Mouse (Mus musculus) cortical plate, adult 2 months (tissue): Measurements from ENCODE around the gene Dmrt2. TPM values are rescaled to one million over a fixed set of nuclear protein-coding genes. Genes with fewer than 3 reads are reported as not detected.

Experiments used
- H3K27ac ChIP-seq: fragments of 200-500 bp; 2 replicates; pipeline ENCODE4 v1.5.1; 2012; ENCODE audit warnings: low read length, control low read depth, inconsistent platforms; ENCODE audit not compliant: insufficient read depth
- H3K4me1 ChIP-seq: fragments of 200-500 bp; 2 replicates; pipeline ENCODE4 v1.6.1; 2011; ENCODE audit warnings: low read length; ENCODE audit not compliant: control insufficient read depth, insufficient read depth
- H3K4me3 ChIP-seq: fragments of 200-500 bp; 2 replicates; pipeline ENCODE4 v1.5.1; 2011; ENCODE audit warnings: mild to moderate bottlenecking, low read length, control low read depth; ENCODE audit not compliant: insufficient read depth
- CTCF ChIP-seq: fragments of 200-500 bp; IDR thresholded peaks from 2 replicates; pipeline ENCODE4 v1.5.1; 2011; ENCODE audit warnings: mild to moderate bottlenecking, control low read depth, low read length; ENCODE audit not compliant: insufficient read depth; ENCODE audit errors: extremely low read depth
- POLR2A ChIP-seq: fragments of 200-500 bp; IDR thresholded peaks from 2 replicates; pipeline ENCODE4 v1.6.1; 2011; ENCODE audit warnings: mild to moderate bottlenecking, low read length, control low read depth; ENCODE audit not compliant: insufficient read depth; ENCODE audit errors: extremely low read depth
- polyA plus RNA-seq: library from polyadenylated mRNA; depleted of rRNA; stranded (reverse); fragments of >200 nt; gene quantifications from 2 replicates; pipeline ENCODE4 v1.2.3, GENCODE M21; 2012; rRNA removed

Gene Dmrt2
- polyA plus RNA-seq = 1.4 and 1.5 TPM in 2 replicates

DNA sequence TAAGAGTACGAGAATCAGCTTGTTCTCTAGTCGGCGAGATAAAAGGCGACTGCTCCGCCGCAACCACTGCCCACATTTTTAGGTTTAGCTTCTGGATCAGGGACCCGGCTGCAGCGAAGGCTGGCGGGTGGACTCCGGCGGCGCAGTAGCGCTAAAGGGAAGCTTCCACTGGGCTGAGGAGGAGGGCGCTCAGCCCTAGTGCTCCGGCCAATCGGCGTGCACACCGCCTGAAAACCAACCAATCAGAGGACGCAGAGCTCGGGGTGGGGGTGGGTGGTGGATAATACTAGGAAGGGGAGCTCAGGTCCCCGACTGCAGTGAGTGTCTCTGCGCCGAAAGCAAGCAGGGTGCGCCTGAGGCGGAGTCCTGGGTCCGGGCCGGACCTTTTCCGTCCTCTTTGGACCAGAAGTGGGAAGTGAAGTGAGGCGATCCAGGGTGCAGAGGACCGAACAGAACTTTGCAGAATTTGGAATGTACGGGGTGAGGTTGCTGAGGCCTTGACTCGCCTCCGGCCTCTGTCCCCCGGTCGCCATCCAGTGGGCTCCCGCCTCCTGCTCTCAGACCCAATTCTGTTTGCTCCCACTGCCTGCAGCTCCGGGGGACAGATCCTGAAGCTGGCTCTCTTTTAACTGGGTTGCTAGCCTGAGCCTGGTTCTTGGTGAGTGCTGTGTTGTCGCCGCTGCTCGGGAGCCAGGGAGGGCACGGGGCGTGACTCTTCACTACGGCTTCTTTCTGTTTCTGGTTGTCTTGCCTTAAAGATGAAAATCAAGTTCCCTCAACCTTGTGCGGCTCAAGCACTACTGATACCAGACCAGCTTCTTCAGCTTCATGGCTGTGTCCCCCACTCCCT is at the start of gene Dmrt2:
Gene Dmrt2 (plus strand): TSS at position 311 of the 850 bp plus-strand sequence.
- Histone ChIP-seq H3K4me1 (no peaks in the 10 kb centered on the region), H3K27ac (no peak within 1 kb of the TSS), H3K4me3 (peak within 1 kb of the TSS; percentile 24; the same call in 1 of the 2 replicates)
- TF ChIP-seq CTCF = no peak

DNA sequence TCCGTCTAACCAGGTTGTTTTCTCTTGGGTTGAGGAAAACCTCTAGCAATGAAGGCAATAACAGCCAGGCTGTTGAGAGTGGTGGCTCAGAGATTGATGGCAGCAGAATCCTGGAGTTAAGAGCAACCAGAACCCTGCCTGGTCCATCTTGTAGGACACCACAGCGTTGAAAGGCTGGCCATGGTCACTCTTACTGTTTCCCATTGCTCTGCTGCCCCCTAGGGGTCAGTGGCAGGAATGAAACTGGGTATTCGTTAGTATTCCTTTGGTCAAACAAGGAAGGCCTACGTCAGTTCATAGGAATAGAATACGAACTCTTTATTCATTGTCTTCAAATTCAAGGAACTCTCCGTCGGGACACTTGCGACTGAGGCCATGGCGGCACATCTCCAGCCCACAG is 43.7 kb upstream of the Dmrt2 start:
- Histone ChIP-seq H3K27ac (no peak overlapping the region), H3K4me1 (no peaks in the 10 kb centered on the region), H3K4me3 (no peak overlapping the region)
- TF ChIP-seq POLR2A (no peak), CTCF (peak; percentile 89)

- no peaks in the 10 kb centered on the region for H3K4me1 ChIP-seq
- H3K4me3 ChIP-seq = no peak overlapping the region
- TF ChIP-seq CTCF (no peak), POLR2A (no peak)
Measured at GRCm38 (mm10) chr19:25635119-25635518, 37.1 kb upstream of the Dmrt2 start.

DNA sequence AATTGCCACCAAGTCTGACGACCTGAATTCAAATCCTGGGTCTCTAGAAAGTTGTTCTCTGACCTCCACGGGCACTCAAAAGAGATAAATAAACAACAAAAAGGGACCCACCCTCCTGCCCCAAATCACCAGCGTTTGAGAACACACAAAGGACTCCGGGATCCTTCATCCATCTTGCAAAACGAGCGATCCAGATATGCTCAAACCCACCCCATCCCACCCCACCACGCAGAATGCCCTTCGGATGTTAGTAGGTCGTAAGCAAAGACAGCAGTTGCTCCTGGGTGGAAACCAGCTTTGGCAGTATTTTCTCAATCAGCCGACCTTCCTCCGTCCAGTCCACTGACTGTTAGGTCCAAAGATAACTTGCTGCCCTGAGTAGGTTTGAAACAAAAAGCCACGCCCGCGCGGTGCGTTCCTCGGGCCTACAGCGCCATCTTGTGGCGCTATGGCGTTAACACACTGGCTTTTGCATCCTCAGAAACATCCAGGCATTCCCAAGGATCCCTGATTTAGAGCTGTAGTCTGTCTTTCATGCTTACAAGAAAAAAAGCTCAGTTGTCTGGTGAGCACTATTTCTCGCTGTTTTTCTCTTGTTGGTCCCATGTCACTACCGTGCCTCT is 36.5 kb upstream of the Dmrt2 start:
- peak; percentile 96 for TF ChIP-seq CTCF
- TF ChIP-seq POLR2A = no peak
- Histone ChIP-seq H3K4me1 (no peaks in the 10 kb centered on the region), H3K4me3 (no peak overlapping the region), H3K27ac (no peak overlapping the region)

More at GRCm38 (mm10) chr19:25635119-25635518, 37.1 kb upstream of the Dmrt2 start:
- H3K27ac ChIP-seq = no peak overlapping the region

DNA sequence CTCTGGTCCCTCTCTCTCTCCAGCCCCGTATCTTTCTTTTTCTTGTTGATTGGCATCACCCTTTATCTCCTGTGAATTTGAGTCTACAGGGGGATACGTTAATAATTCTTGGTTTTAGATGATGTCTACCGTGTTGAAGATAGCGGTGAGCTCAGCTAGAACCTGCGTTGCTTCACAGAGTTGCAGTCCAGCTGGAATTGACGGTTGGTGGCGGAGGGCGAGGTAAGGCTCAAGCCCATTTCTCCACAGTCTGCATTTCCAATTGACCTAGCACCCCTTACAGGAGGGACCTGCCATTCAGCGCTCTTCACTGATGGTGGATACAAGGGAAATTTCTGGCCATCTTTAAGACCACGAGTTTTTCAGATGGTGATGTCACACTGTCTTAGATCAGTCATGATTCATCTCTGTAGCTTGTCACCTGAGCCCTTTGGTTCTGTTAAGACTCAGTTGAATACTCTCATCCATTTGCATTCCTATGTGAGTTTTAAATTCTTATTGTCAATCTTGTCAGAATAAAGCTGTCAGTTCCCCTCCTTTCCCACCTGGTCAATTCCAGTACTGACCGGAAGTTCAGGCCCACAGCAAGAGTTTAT is 33.3 kb upstream of the Dmrt2 start:
- TF ChIP-seq CTCF (no peak), POLR2A (no peak)
- H3K27ac ChIP-seq = no peak overlapping the region
- no peak overlapping the region for H3K4me3 ChIP-seq
- H3K4me1 ChIP-seq = no peaks in the 10 kb centered on the region

DNA sequence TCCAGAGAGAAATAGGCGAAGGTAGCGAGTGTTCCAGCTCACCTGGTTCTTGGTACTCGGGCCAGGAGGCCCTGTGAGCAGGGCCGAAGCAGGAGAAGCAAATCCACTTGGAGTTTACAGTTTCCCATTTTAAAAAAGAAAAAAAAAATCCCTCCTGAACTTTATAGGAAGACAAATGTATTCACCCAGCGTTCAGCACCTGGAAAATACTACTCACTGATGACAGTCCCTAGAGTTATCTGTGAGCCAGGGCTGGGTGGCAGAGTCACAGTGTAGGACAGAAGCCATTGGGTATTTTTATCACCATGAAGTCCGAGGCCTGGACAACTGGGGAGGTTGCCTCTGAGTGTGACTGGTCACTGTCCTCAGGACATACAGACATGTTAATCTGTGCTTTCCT is 30.4 kb upstream of the Dmrt2 start:
- TF ChIP-seq POLR2A = no peak
- no peak for TF ChIP-seq CTCF
- Histone ChIP-seq H3K27ac (no peak overlapping the region), H3K4me3 (no peak overlapping the region), H3K4me1 (no peaks in the 10 kb centered on the region)

DNA sequence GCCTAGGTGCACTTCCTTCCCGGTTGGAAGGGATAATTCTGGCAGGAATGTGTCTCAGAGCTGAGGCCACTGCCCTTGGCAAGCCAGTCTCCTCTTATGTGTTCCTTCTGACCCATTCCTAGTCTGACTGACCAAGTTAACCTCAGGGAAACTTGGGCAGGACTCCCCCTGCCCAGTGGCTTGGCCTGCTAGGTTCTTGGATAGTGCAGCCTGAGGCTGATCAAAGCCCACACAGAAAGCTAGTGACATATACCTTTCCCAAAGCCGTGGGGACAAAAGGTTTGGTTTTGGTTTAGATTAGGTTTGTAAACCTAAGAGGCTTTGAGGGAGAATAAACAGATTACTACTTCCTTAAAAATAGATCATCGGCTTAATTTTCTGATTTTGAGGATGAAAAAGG is 25.1 kb upstream of the Dmrt2 start:
- Histone ChIP-seq H3K4me3 (no peak overlapping the region), H3K27ac (no peak overlapping the region), H3K4me1 (no peaks in the 10 kb centered on the region)
- TF ChIP-seq CTCF = no peak
- TF ChIP-seq POLR2A = no peak

DNA sequence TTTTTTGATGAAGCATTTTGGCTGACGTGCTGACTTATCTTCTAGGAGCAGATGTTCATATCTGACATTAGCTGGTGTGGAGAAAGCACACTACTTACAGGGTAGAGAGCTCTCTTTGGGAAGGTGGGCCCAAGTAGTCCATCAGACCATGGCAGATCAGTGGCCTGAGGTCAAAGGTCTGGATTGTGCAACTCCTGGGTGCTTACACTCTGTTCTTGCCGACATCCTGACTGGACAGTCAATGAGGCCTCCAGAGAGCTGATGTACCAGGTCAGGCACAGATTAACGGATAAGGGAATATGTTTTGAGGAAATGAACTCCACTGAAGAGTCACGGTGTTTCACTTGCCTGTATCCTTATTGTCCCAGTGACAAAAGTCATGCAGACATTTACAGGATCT is 23.5 kb upstream of the Dmrt2 start:
- Histone ChIP-seq H3K4me1 (no peaks in the 10 kb centered on the region), H3K4me3 (no peak overlapping the region), H3K27ac (no peak overlapping the region)
- TF ChIP-seq POLR2A (no peak), CTCF (no peak)

DNA sequence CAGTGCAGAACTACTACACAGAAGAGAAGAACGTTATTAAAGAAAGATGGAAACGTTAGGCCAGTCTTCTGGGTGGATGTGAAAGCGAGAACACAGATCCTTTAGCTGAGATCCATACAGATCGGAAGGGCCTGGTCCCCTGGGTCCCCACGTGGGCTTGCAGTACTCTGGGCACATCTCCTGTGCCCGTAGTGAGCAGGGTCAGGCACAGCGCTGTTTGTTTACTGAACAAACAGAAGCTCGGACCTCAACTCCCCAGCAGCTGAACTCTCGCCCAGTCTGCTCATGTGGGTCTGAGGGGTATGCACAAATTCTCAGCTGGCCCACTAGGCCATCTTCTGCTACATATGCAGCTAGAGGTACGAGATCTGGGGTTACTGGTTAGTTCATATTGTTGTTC is 21.7 kb upstream of the Dmrt2 start:
- Histone ChIP-seq H3K4me1 (no peaks in the 10 kb centered on the region), H3K27ac (no peak overlapping the region), H3K4me3 (no peak overlapping the region)
- TF ChIP-seq CTCF (no peak), POLR2A (no peak)

DNA sequence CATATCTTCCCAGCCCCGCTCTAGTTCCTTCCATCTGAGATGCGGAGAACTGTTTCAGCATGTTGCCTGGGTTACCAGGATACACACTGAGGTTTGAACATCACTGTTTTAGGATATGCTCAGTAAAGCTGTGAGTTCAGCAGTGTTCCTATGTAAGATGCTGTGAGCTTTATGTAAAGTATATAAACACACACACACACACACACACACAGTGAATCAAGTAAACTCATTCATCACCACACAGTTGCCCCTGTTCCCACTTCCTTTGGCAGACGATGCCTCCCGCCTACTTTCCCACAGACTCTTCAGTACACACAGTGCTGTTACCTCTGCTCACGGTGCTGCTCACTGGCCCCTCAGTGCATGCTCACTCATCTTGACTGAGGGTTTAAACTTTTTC is 19.7 kb upstream of the Dmrt2 start:
- no peak overlapping the region for H3K27ac ChIP-seq
- no peak overlapping the region for H3K4me3 ChIP-seq
- TF ChIP-seq POLR2A = no peak
- no peak for TF ChIP-seq CTCF
- no peaks in the 10 kb centered on the region for H3K4me1 ChIP-seq
